Mouse (Mus musculus) inflammation-experienced regulatory T-cells, adult 16 weeks (primary cell): Measurements from ENCODE around the gene Olfr640. TPM values are rescaled to one million over a fixed set of nuclear protein-coding genes. Genes with fewer than 3 reads are reported as not detected.

Experiments used
- polyA plus RNA-seq: library from polyadenylated mRNA; unstranded; fragments of 100-300 nt; shearing (Covaris generic); gene quantifications from one replicate; pipeline ENCODE4 v1.2.1, GENCODE M21; 2017

Gene Olfr640
- not detected for polyA plus RNA-seq

GRCm38 (mm10) chr7:104025473-104025872 lies at the start of gene Olfr640:
Olfr640 (minus strand) TSS chr7:104025573.

GRCm38 (mm10) chr7:104071769-104072168 lies 46.4 kb upstream of the Olfr640 start, which contains the start of gene Olfr644:
Olfr644 (minus strand) TSS chr7:104071869.

GRCm38 (mm10) chr7:104061345-104061744 lies 36.0 kb upstream of the Olfr640 start, which contains the start of gene 4930516K23Rik:
4930516K23Rik (minus strand) TSS chr7:104061445.

GRCm38 (mm10) chr7:104052566-104052965 lies 27.2 kb upstream of the Olfr640 start, which contains the start of gene Olfr642:
Olfr642 (minus strand) TSS chr7:104052666.

GRCm38 (mm10) chr7:104035145-104035544 lies 9.8 kb upstream of the Olfr640 start, which contains the start of gene Olfr641:
Olfr641 (plus strand) TSS chr7:104035445.

GRCm38 (mm10) chr7:104017203-104017602 lies 8.2 kb downstream of the Olfr640 start, which contains the start of gene Olfr639:
Olfr639 (minus strand) TSS chr7:104017303.

GRCm38 (mm10) chr7:103998446-103998845 lies 26.9 kb downstream of the Olfr640 start, which contains the start of gene Olfr638:
Olfr638 (plus strand) TSS chr7:103998746.

GRCm38 (mm10) chr7:103970852-103971251 lies 54.5 kb downstream of the Olfr640 start, which contains the start of gene Olfr635:
Olfr635 (plus strand) TSS chr7:103971152.

Other genes with a start within 250 kb of the Olfr640 start
- gene Olfr68, start 245.9 kb downstream of the Olfr640 start, polyA plus RNA-seq, result not detected
- not detected for gene Olfr67, start 233.8 kb downstream of the Olfr640 start, polyA plus RNA-seq
- gene Hbb-bt, start 211.6 kb downstream of the Olfr640 start, polyA plus RNA-seq, result 122 TPM
- 599 TPM for gene Hbb-bs, start 197.5 kb downstream of the Olfr640 start, polyA plus RNA-seq
- gene Hbb-bh2, start 185.1 kb downstream of the Olfr640 start, polyA plus RNA-seq, result not detected
- not detected for gene Hbb-bh1, start 182.4 kb downstream of the Olfr640 start, polyA plus RNA-seq
- not detected for gene Hbb-y, start 172.4 kb downstream of the Olfr640 start, polyA plus RNA-seq
- gene Olfr66, start 139.3 kb downstream of the Olfr640 start, polyA plus RNA-seq, result not detected
- gene Olfr64, start 131.1 kb downstream of the Olfr640 start, polyA plus RNA-seq, result not detected
- gene Olfr65, start 122.1 kb downstream of the Olfr640 start, polyA plus RNA-seq, result not detected
- not detected for gene Olfr631, start 96.7 kb downstream of the Olfr640 start, polyA plus RNA-seq
- gene Olfr632, start 91.2 kb downstream of the Olfr640 start, polyA plus RNA-seq, result not detected
- gene Olfr633, start 81.1 kb downstream of the Olfr640 start, polyA plus RNA-seq, result not detected
- gene Olfr635, start 54.4 kb downstream of the Olfr640 start, polyA plus RNA-seq, result 0.04 TPM
- gene Olfr638, start 26.8 kb downstream of the Olfr640 start, polyA plus RNA-seq, result not detected
- gene Olfr639, start 8.3 kb downstream of the Olfr640 start, polyA plus RNA-seq, result not detected
- gene Olfr641, start 9.9 kb upstream of the Olfr640 start, polyA plus RNA-seq, result not detected
- not detected for gene Olfr642, start 27.1 kb upstream of the Olfr640 start, polyA plus RNA-seq
- 0.12 TPM for gene 4930516K23Rik, start 35.9 kb upstream of the Olfr640 start, polyA plus RNA-seq
- not detected for gene Olfr644, start 46.3 kb upstream of the Olfr640 start, polyA plus RNA-seq
- gene Olfr645, start 59.9 kb upstream of the Olfr640 start, polyA plus RNA-seq, result not detected
- not detected for gene Olfr646, start 79.3 kb upstream of the Olfr640 start, polyA plus RNA-seq
- not detected for gene Ubqln5, start 104.3 kb upstream of the Olfr640 start, polyA plus RNA-seq
- not detected for gene Olfr643, start 111.8 kb upstream of the Olfr640 start, polyA plus RNA-seq
- gene Ubqln3, start 117.7 kb upstream of the Olfr640 start, polyA plus RNA-seq, result not detected
- not detected for gene Ubqlnl, start 125.0 kb upstream of the Olfr640 start, polyA plus RNA-seq
- gene Olfm5, start 139.3 kb upstream of the Olfr640 start, polyA plus RNA-seq, result not detected
- 0.17 TPM for gene Olfr648, start 157.8 kb upstream of the Olfr640 start, polyA plus RNA-seq
- gene Olfr649, start 170.4 kb upstream of the Olfr640 start, polyA plus RNA-seq, result not detected
- 1.5 TPM for gene Trim6, start 193.2 kb upstream of the Olfr640 start, polyA plus RNA-seq
- 56.3 TPM for gene Trim34a, start 218.9 kb upstream of the Olfr640 start, polyA plus RNA-seq